Mouse (Mus musculus) stomach, embryonic 14.5 days (tissue): Measurements from ENCODE around the gene Rpl37. TPM values are rescaled to one million over a fixed set of nuclear protein-coding genes. Genes with fewer than 3 reads are reported as not detected.

ENCODE experiments used
- ATAC-seq: fragments of 200-750 bp; cut with Nextera tagmentation; 2 replicates; pipeline ENCODE4 v1.8.0; 2017; ENCODE audit warnings: low read depth, moderate TSS enrichment; ENCODE audit not compliant: insufficient number of reproducible peaks, insufficient read depth, low FRiP score
- H3K27ac ChIP-seq: fragments of 300-500 bp; sonication (generic); 2 replicates; pipeline ENCODE4 v1.5.1; 2014; ENCODE audit warnings: mild to moderate bottlenecking, low read length, moderate library complexity, mixed read lengths
- H3K27me3 ChIP-seq: fragments of 300-500 bp; sonication (generic); 2 replicates; pipeline ENCODE4 v1.6.1; 2014; ENCODE audit warnings: low read length, control low read depth, mixed read lengths; ENCODE audit not compliant: control insufficient read depth, insufficient read depth
- H3K36me3 ChIP-seq: fragments of 300-500 bp; sonication (generic); 2 replicates; pipeline ENCODE4 v1.6.1; 2014; ENCODE audit warnings: mild to moderate bottlenecking, control low read depth, low read length, moderate library complexity, mixed read lengths; ENCODE audit not compliant: control insufficient read depth, insufficient read depth
- H3K4me1 ChIP-seq: fragments of 300-500 bp; sonication (generic); 2 replicates; pipeline ENCODE4 v1.6.1; 2014; ENCODE audit warnings: low read length, control low read depth, mixed read lengths; ENCODE audit not compliant: control insufficient read depth, insufficient read depth
- H3K4me2 ChIP-seq: fragments of 300-500 bp; sonication (generic); replicated peaks from 2 replicates; pipeline ENCODE4 v1.6.1; 2014; ENCODE audit warnings: low read depth, low read length, control low read depth
- H3K4me3 ChIP-seq: fragments of 300-500 bp; sonication (generic); 2 replicates; pipeline ENCODE4 v1.5.1; 2014; ENCODE audit warnings: low read depth, low read length, control low read depth
- H3K9ac ChIP-seq: fragments of 300-500 bp; sonication (generic); replicated peaks from 2 replicates; pipeline ENCODE4 v1.6.1; 2014; ENCODE audit warnings: low read depth, mild to moderate bottlenecking, control low read depth, low read length, moderate library complexity, mixed read lengths
- H3K9me3 ChIP-seq: fragments of 300-500 bp; sonication (generic); 2 replicates; pipeline ENCODE4 v1.6.1; 2016; ENCODE audit warnings: low read depth, low read length, control low read depth; ENCODE audit not compliant: control insufficient read depth
- WGBS: fragments of 180-500 bp; shearing (Covaris S2); extraction: QIAGEN DNeasy Blood & Tissue Kit; methylation state at CpG from one replicate; pipeline ENCODE4 v1.1.7; 2014; 5-methylcytosine and 5-hydroxymethylcytosine counted together
- polyA plus RNA-seq: library from polyadenylated mRNA; unstranded; fragments of >200 nt; fragmentation: Nextera tagmentation; extraction: Ambion mirVana; gene quantifications from 2 replicates; pipeline ENCODE4 v1.2.1, GENCODE M21; 2014

Rpl37 gene
- polyA plus RNA-seq, 1 experiment from 2014 or later: 883 TPM

DNA sequence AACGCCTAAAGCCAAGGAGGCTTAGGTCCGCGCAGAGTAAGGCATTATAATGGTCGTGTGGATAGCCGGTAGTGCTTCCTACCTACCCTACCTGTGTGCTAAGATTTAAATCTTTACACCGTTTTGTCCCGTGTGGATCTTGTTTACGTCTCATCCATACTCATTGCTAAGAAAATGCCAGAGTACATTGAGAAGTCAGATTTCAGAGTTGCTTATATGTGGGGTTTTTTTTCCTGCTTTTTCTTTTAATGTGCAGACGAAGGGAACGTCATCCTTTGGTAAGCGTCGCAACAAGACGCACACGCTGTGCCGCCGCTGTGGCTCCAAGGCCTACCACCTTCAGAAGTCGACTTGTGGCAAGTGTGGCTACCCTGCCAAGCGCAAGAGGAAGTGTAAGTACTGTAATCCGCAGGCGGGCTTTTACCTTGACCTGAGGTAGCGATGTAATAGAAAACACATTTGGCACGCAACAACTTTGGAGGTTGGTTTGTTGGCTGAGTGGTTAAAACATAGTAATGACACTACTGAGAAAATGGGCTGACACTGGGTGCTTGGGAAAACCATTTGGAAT, 671 bp downstream of the Rpl37 start:
- peak overlapping the region; percentile 87 for H3K4me3 ChIP-seq
- peaks cover 11% of the 10 kb centered on the region; the same call in 1 of the 2 replicates for H3K4me1 ChIP-seq
- 1% methylated on average over 22 of the region's 22 CpGs for WGBS
- peak overlapping the region; percentile 59 for H3K4me2 ChIP-seq
- H3K9me3 ChIP-seq: no peaks in the 10 kb centered on the region
- H3K36me3 ChIP-seq: peaks cover 38% of the 10 kb centered on the region
- no peaks in the 10 kb centered on the region for H3K27me3 ChIP-seq
- ATAC-seq: no peak
- peak overlapping the region; percentile 96 for H3K9ac ChIP-seq
- H3K27ac ChIP-seq: peak overlapping the region; percentile 80

DNA sequence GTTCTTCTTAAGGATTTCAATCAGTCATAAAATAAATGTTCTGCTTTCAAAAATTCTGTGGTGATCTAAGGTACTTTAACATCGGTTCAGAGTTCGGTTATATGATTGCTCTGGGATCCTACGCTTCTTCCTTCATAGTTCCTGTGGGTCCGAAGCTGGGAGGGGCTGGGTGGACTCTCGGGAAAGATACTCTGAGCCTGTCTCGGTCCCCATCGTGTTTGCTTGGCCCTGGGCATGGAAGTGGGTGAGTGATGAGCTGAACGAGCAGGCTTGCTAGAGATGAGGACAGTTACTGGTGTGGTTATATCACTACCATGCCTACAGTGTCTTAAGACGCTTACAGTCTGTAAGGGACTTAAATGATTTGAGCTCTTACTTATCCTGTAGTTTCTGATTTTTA, 2.2 kb downstream of the Rpl37 start:
- Histone ChIP-seq H3K27ac (no peak overlapping the region), H3K9me3 (no peaks in the 10 kb centered on the region), H3K9ac (no peak overlapping the region), H3K4me3 (no peak overlapping the region), H3K27me3 (no peaks in the 10 kb centered on the region), H3K36me3 (peaks cover 42% of the 10 kb centered on the region), H3K4me1 (peaks cover 11% of the 10 kb centered on the region; the same call in 1 of the 2 replicates), H3K4me2 (no peak overlapping the region)
- WGBS: 90% methylated on average over 9 of the region's 9 CpGs
- ATAC-seq: no peak

DNA sequence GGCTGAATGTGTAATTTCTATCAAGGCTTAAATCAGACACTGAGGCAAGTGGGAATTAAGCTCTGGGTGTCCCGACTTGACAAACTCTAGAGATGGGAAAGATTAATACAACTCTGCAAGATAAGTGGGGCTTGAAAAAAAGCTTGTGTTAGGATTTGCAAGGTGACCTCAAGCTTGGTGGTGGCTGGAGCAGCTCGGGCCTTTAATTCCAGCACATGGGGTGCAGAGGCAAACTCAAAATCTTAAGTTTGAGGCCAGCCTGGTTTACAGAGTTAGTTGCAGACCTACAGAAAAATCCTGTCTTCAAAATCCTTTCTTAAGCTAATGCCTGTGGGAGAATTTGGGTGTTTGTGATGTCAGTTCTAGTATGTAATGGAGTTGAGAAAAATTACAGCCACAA, 2.7 kb downstream of the Rpl37 start:
- 91% methylated on average over 2 of the region's 2 CpGs for WGBS
- Histone ChIP-seq H3K36me3 (peaks cover 43% of the 10 kb centered on the region), H3K9me3 (no peaks in the 10 kb centered on the region), H3K4me2 (no peak overlapping the region), H3K27ac (no peak overlapping the region), H3K4me3 (no peak overlapping the region), H3K27me3 (no peaks in the 10 kb centered on the region), H3K9ac (no peak overlapping the region), H3K4me1 (peaks cover 11% of the 10 kb centered on the region; the same call in 1 of the 2 replicates)
- no peak for ATAC-seq

DNA sequence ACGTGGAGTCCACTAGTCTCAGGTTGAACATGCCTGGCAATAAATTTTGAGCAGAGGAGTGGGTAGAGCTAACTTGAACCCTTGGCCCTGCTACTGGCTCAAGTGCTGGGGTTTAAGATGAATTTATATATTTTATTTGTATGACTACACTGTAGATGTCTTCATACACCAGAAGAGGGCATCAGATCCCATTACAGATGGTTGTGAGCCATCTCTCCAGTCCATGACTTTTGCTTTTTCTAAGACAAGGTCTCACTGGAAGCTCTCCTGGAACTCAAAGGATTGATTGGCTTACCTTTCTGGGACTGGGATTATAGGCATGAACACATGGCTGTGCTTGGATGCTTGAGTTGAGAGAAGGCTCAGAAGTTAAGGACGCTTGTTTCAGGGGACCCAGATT, 3.3 kb downstream of the Rpl37 start:
- Histone ChIP-seq H3K4me1 (peaks cover 11% of the 10 kb centered on the region; the same call in 1 of the 2 replicates), H3K27ac (no peak overlapping the region), H3K9me3 (no peaks in the 10 kb centered on the region), H3K4me3 (no peak overlapping the region), H3K9ac (no peak overlapping the region), H3K4me2 (no peak overlapping the region), H3K36me3 (peaks cover 46% of the 10 kb centered on the region), H3K27me3 (no peaks in the 10 kb centered on the region)
- ATAC-seq: no peak
- WGBS: 93% methylated on average over 2 of the region's 2 CpGs

DNA sequence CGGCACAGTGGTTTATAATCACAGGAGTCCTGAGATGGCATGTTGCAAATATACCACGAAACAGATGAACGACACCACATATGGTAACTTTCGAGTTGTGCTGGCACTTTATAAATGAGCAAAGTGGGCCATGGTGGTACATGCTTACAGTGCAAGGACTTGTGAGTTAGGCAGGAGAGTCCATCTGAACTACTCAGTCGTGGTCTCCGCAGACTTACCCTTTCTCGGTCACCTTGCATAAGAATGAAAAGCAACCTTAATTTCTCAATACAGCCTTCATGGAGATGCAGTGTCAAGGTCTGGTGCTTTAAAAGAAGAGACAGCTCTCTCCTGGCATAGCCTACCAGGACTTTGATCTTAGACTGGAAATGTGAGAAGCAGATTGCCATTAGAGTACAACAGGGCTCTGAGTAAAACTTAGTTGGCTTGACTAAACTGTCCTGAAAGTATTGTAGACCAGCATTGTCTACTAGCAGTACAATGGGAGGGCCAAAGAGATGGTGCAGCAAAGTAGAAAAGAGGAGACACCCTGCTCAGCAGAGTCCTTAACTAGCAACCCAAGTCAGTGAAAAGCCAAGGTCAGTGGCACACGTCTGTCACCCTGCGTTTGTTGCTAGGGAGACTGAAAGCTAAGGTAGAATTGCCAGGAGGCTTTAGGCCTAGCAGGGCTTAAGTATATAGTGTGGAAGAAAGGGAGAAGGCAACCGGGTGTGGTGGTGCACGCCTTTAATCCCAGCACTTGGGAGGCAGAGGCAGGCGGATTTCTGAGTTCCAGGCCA, 5.3 kb downstream of the Rpl37 start:
- Histone ChIP-seq H3K9me3 (no peaks in the 10 kb centered on the region), H3K27ac (no peak overlapping the region), H3K27me3 (no peaks in the 10 kb centered on the region), H3K4me2 (no peak overlapping the region), H3K9ac (no peak overlapping the region), H3K4me3 (no peak overlapping the region), H3K36me3 (peaks cover 46% of the 10 kb centered on the region), H3K4me1 (peaks cover 7% of the 10 kb centered on the region; the same call in 1 of the 2 replicates)
- no peak for ATAC-seq
- 90% methylated on average over 12 of the region's 12 CpGs for WGBS

DNA sequence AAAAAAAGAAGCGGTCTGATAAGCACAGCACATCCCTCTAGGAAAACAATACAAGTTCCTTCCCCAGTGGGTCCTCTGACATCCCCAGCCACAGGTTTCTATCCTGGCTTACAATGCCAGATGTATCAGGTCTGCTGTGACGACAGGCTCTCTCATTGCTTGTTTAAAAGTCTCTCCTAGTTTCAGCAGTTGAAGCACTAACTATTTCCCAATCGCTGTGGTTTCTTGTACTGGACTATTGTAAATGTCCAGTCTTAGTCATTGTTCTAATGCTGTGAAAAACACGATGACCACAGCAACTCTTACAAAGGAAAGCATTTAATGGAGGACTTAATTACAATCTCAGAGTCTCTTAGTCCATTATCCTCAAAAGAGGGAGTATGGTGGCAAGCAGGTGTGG, 10.0 kb downstream of the Rpl37 start:
- H3K4me1 ChIP-seq: no peaks in the 10 kb centered on the region
- 82% methylated on average over 4 of the region's 4 CpGs for WGBS
- no peak overlapping the region for H3K9ac ChIP-seq
- no peak for ATAC-seq
- no peak overlapping the region for H3K4me3 ChIP-seq
- no peaks in the 10 kb centered on the region for H3K9me3 ChIP-seq
- no peak overlapping the region for H3K4me2 ChIP-seq
- H3K27ac ChIP-seq: no peak overlapping the region
- no peaks in the 10 kb centered on the region for H3K27me3 ChIP-seq
- peaks cover 13% of the 10 kb centered on the region; the same call in 1 of the 2 replicates for H3K36me3 ChIP-seq

DNA sequence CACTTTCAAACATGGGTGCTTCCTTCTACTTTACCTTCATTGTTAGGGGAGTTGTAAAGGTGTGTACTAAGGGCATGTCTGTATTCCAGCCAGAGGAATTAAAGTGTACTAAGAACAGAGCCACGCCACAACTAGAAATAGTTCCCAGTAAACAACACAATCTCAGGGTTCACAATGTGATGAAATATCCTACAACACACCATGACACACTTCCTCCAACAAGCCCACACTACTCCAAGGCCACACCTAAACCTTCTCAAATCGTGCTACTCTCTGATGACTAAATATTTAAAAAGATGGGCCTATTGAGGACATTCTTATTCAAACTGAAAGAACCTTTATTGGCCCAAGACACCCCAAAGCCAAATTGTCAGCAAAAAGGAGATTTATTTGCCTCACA, 11.0 kb downstream of the Rpl37 start:
- Histone ChIP-seq H3K9ac (no peak overlapping the region), H3K4me1 (no peaks in the 10 kb centered on the region), H3K4me3 (no peak overlapping the region), H3K36me3 (peaks cover 8% of the 10 kb centered on the region; the same call in 1 of the 2 replicates), H3K4me2 (no peak overlapping the region), H3K9me3 (no peaks in the 10 kb centered on the region), H3K27me3 (no peaks in the 10 kb centered on the region), H3K27ac (no peak overlapping the region)
- 79% methylated on average over 2 of the region's 2 CpGs for WGBS
- ATAC-seq: no peak

DNA sequence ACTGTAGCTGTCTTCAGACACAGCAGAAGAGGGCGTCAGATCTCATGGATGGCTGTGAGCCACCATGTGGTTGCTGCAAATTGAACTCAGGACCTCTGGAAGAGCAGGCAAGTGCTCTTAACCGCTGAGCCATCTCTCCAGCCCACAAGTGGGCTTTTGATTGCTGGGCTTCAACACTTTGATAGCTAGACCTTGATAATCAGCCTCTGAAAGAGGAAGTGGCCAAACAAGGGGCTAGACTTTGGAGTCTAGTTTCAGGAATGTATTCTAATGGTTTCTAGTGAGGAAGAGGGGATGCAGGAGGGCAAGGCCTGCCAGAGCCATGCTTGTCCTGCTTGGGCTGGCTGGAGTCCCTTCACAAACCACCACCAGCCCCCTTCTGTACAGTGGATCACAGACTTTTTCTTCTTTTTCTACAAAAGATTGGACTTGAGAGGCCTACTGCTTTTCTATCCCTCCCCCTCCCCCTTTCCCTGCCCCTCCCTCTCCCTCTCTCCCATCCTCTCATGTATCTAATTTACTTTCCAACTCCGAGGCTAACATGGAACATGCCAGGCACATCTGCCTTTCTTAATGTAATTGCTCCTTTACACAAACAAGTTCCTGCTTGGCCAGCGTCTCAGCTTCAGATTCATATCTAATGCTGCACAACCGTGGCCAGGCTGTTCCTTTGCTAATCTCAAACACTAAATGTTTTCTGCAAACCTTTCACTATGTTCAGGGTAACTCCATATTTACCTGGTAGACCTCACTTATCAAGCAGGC, 11.9 kb downstream of the Rpl37 start:
- ATAC-seq: 0 out of 2 replicates have a peak, but pooled peaks have one; percentile 14
- H3K4me2 ChIP-seq: no peak overlapping the region
- no peak overlapping the region for H3K9ac ChIP-seq
- H3K4me1 ChIP-seq: no peaks in the 10 kb centered on the region
- no peaks in the 10 kb centered on the region for H3K27me3 ChIP-seq
- H3K9me3 ChIP-seq: no peaks in the 10 kb centered on the region
- 54% methylated on average over 5 of the region's 5 CpGs for WGBS
- 0 out of 2 replicates have a peak, but pooled peaks cover 4% of the 10 kb centered on the region for H3K36me3 ChIP-seq
- H3K27ac ChIP-seq: no peak overlapping the region
- H3K4me3 ChIP-seq: no peak overlapping the region
